Mouse (Mus musculus) granulocyte monocyte progenitor cell, adult 5-6 weeks (primary cell): ENCODE measurements around the gene Mindy1. TPM values are rescaled to one million over a fixed set of nuclear protein-coding genes. Genes with fewer than 3 reads are reported as not detected.

Experiments
- ATAC-seq: replicated peaks from 2 replicates; pipeline ENCODE4 v1.8.0; 2016; ENCODE audit warnings: mild to moderate bottlenecking, moderate TSS enrichment, inconsistent platforms; ENCODE audit not compliant: poor library complexity, severe bottlenecking
- total RNA-seq, 2 experiments: library from RNA; stranded (forward) in 1 of 2; stranded (reverse) in 1 of 2; fragments of 200-712, 200-1000 nt in 1 of 2; fragments of >200 nt in 1 of 2; fragmentation: Nextera tagmentation in 1 of 2; gene quantifications; 2 replicates each; pipeline ENCODE4 v1.2.3; 2014 to 2017

Mindy1 gene
- total RNA-seq, 2 experiments from 2014 or later: 22.8 to 56.5 TPM

DNA sequence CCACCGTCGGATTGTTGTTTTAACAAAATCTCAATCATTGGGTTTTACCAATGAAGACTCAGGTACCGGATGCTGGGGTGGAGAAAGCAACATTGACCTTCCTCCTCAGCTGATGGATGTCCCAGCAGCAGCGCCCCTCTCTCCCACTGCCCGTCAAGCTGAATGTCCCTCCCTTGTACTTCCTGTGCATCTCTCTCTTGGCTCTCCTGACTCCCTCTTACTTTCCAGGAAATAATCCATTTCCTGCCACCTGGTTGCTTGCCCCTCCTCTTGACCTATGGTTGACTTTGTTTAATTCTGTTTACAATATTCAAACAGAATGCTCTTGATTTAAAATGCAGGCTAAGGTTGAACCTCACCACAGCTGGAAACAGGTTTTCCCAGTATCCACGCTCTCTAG is 9.0 kb downstream of the Mindy1 start:
- ATAC-seq: no peak

DNA sequence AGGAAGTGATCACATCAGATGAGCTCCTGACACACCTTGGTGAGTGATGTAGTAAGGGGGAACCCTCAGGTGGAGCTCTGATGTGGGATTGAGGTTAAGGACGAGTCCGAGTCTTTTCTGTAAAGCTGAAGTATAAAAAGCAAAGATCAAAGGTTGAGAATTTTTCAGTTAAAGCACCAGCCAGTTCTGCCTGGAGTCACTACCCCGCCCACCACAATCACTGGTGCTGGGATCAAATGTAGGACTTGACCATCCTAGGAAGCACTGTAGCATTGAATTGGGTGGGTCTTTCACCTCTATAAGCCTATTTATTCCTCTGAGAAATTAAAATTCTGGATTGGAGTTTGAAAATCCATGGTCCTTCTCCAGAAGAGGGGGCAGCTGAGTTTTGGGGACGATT is 9.9 kb downstream of the Mindy1 start:
- no peak for ATAC-seq

- ATAC-seq: no peak
Measured at GRCm38 (mm10) chr3:95292899-95293298, 11.8 kb downstream of the Mindy1 start.

GRCm38 (mm10) chr3:95293537-95293936 is 12.4 kb downstream of the Mindy1 start:
- peak; percentile 90 for ATAC-seq

DNA sequence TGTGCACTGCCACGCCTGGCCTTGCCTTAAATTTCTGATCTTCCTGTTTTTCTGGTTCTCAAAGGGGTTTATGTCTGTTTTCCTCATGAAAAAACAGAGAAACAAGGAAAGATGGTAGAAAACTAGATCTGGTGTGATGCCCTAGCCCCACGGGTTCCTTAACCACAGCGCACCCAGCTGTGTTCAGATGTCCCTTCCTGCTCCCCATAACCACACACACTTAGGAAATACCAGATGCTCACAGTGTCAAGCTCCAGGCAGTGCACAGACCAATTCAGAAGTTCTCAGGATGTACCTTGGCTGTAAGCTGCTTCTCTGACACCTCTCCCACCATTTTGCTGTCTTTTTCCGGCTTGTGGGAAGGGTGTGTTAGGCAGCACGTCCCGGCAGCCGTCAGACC is 13.2 kb downstream of the Mindy1 start:
- peak; percentile 67 for ATAC-seq

- ATAC-seq: 0 out of 2 replicates have a peak, but pooled peaks have one; percentile 0
Measured at GRCm38 (mm10) chr3:95294718-95295117, 13.6 kb downstream of the Mindy1 start.

DNA sequence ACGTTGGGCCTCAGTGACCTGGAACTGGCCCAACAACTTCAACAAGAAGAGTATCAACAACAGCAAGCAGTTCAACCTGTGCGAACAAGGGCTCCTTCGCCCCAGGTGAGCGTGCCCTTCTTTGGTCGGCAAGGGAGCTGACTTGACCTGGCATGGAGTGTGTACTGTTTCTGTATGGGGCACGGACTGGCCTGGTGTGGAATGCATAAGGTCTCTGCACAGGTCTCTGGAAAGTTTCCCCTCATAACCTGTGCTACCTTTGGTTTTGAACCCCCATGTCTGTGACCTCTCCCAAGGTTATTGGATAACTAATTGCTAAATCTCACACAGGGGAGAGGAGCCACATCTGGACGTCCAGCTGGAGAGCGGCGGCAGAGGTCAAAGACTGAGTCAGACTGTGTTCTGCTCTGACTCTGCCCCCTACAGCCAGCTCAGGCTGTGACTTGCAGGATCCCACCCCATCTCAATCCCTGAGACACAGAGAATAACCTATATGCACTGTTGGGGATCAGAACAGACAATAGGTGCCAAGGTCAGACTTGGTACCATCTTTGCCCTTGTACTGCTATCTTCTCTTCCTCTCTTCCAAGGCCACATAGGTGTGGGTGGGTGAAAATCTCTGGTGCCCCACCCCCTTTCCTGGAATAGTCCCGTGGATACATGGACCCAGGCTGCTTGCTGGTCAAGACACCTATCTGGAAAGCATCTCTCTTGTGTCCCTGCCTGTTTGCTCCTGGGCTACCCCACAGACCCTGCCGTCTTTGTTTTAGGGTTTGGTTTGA is 14.4 kb downstream of the Mindy1 start:
- ATAC-seq: no peak

GRCm38 (mm10) chr3:95296103-95296469 is 14.9 kb downstream of the Mindy1 start:
- ATAC-seq: no peak

- no peak for ATAC-seq
Measured at GRCm38 (mm10) chr3:95298018-95298417, 16.9 kb downstream of the Mindy1 start.

DNA sequence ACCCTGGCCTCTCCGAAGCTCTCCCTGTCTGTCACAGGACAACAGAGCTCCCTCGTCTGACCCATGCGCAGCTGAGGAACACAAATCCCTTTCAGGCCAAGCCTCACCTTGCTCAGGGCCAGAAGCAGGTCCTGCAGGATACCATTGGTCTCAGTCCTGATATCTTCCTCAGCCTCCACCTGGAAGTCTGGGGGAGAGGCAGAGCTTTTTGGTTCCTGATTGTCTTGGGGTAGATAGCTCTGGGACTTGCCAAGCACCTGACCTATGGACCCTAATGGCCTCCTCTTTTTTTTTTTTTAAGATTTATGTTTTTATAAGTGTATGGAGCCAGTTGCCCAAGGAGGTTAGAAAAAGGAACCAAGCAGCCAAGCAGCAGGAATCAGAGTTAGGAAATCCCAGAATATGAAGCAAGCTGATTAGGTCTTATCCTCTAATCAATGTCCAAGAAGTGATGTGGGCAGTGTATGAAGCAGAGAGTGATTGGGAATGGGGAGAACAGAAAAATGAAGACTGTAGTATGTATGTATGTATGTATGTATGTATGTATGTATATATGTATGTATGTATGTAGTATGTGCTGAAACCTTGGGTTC is 20.2 kb downstream of the Mindy1 start:
- ATAC-seq: peak; percentile 52; the same call in 1 of the 2 replicates

DNA sequence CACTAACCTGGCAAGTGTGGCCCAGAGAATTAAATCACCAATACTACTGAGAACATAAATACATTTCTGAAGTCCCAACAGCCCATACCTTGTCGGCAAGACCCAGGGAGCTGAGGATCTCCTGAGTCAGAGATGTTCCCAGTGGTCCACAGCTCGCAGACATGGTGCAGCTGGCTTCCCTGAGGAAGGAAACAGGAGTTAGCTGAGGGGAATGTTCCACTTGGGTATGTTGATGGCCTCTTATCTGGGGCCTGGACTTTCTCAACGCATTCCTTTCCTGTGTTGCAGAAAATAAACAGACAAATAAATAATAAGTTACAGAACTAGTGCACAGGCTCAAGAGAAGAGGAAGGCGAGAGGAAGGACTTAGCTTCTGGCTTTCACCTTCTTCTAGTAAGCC is 25.1 kb downstream of the Mindy1 start:
- no peak for ATAC-seq

DNA sequence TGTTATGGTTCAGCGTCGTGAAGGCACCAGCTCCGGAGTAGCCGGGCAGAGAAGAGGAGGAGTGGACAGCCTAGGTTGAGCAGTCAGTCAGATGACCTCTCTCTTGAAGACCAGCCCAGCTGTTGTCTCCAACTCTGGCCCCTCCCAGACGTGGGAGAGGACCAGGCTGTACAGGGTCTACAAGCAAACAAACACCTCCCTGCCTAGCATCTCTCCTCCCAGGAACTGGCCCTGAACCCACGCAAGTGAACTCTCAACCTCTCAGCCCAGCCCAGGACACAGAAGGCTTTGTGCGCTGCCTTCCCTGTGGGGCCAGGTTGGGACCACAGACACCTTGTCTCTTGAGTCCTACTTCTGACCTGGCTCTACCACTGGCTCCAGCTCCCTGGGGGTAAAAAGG is 26.0 kb downstream of the Mindy1 start, which contains the start of gene Anxa9:
Gene Anxa9 (minus strand): TSS at position 77 of the 400 bp plus-strand sequence.
- ATAC-seq: no peak

- ATAC-seq: no peak
Measured at GRCm38 (mm10) chr3:95310496-95310895, 29.4 kb downstream of the Mindy1 start.

DNA sequence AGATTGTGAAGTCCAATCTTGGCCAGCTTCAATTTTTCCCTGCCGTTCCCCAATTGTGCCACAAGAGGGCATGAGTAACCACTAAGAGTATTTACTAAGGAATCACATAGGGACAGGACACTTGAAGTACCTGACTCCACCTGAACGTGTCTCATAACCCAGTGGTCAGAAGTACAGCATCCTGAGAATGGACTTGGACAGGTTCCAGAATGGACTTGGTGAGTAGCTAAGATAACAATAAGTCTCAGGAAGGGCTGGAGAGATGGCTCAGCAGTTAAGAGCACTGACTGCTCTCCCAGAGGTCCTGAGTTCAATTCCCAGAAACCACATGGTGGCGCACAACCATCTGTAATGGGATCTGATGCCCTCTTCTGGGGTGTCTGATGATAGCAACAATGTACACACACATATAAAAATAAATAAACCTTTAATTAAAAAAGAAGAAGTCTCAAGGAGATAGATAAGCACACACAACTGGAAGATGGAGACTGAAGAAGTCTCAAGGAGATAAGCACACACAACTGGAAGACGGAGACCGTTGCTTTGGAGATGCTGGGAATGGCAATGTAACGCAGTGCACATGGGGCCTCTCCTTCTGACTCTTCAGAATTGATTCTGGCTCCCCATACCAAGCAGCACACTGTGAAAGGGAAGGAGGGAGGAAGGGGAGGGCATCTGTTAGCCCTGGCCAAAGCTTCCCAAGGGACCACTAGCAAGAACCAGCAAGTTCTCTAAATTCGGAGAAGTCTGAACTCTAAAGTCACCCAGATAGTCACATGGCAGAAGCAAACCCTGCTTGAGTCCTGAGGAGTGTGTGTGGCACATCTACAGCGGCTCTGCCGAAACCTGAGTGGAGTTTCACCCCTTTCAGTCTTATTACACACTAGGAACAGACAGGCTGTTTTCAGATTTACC is 30.1 kb downstream of the Mindy1 start:
- peak; percentile 23; the same call in 1 of the 2 replicates for ATAC-seq

DNA sequence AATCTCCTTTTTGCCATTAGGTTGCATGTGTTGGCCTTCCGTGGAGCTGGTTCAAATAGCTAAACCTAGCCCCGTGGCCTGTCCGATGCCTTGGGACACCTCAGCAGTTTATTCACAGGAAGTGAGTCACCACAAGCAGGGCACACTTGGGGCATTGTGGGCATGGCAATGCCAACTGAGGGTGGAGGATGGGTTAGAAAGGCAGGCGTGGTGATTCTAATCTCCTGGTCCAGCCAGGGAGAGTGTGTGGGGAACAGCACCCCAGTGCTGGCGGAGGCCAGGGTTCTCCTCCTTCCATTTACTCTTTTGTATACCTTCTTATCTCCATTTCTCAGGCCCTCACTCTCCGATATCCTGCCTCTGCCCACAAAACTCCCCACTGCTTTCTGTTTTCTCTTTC is 31.5 kb downstream of the Mindy1 start:
- peak; percentile 68 for ATAC-seq

DNA sequence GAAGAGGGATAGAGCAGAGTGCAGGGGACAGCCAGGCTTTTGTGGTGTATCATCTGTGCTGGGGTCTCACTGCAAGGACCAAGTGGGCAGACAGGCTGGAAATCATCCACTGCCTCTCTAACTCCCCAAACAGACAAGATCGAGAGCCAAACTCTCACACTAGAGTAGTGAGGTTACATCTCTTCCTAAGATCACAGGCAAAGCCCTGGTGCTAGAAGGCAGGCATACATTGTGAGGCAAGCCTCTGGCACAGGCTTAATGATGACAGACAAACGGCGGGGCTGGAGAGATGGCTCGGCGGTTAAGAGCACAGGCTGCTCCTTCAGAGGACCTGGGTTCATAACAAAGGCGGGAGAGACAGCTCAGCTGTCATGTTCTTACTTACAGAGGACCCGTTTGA is 32.3 kb downstream of the Mindy1 start:
- no peak for ATAC-seq

DNA sequence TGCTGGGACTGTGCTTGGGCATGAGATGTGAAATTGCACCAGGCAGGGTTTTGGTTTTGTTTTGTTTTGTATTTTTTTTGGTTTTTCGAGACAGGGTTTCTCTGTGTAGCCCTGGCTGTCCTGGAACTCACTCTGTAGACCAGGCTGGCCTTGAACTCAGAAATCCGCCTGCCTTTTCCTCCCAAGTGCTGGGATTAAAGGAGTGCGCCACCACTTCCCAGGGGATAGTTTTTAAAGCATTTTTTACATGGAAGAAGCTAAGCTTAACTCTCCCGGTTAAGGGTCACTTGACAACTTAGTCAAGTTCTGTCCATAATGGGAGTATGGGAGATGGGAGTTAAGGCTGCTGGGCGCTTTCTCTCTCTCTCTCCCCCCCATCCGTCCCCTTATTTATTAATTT is 32.9 kb downstream of the Mindy1 start:
- no peak for ATAC-seq

DNA sequence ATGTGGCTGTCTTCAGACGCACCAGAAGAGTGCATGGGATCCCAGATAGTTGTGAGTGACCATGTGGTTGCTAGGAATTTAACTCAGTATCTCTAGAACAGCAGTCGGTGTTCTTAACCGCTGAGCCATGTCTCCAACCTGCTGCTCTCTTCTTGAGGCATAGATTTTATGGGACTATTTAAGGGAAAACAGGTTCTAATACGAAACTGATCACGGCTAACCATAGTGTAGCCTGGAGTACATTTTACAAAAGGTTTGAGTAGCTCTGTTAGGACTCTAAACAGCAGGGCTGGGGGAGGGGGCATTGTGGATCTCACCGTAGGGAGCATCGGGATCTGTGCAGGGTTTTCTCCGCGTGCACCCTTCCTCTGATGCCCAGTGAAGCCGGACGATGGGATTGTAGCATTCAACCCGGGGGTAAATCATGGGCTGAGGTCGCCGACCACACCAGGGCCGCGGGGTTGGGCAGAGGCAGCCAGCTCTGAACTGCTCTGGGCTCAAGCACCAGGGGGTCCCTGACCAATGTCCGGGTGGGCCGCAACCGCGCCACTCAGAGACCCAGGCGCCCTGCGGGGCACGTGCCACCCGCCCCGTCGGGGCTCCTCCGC is 33.4 kb downstream of the Mindy1 start, which contains the start of gene Cers2:
Gene Cers2 (plus strand): TSS at position 306 of the 608 bp plus-strand sequence.
- ATAC-seq: no peak

GRCm38 (mm10) chr3:95315094-95315843 is 34.1 kb downstream of the Mindy1 start:
- ATAC-seq: peak; percentile 67
